Mouse (Mus musculus): Measurements from ENCODE around the gene Efcc1.

DNA sequence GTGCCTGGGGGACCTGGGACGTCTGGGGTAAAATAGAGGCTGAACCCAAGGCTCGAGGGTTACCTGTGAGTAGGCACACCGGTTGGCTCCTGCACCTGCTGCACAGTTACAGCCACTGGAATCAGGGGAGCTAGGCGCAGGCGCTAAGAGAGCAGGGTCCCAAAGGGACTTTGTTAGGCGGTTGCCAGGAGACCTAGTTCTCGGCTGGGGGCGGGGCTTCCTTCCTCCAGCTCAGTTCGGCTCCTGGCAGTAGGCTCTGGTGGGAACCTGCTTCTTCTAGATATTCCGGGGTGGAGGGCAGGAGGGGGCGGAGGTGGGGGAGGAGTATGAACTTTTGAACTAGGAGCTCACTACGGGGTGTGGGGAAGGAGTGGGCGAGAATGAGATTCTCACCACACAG is 8.0 kb upstream of the Efcc1 start:
- TF ChIP-seq CTCF (IDR thresholded peaks at IDR 0.05; ENCODE audit: low read depth) (no peak), EP300 (IDR thresholded peaks at IDR 0.05; ENCODE audit: low read depth) (no peak)
